Mouse (Mus musculus) intestine, embryonic 14.5 days (tissue): ENCODE results near the gene Phtf2. TPM values are rescaled to one million over a fixed set of nuclear protein-coding genes. Genes with fewer than 3 reads are reported as not detected.

Experiments used
- ATAC-seq: fragments of 200-750 bp; cut with Nextera tagmentation; replicated peaks from 2 replicates; pipeline ENCODE4 v1.8.0; 2017; ENCODE audit warnings: low read depth, moderate number of reproducible peaks, moderate TSS enrichment, moderate library complexity; ENCODE audit not compliant: low FRiP score, low TSS enrichment
- DNase-seq: peaks from one replicate; pipeline ENCODE4 v3.0.0-alpha.2; 2018; ENCODE audit warnings: low spot score
- H3K27ac ChIP-seq: fragments of 300-500 bp; sonication (generic); 2 replicates; pipeline ENCODE4 v1.5.1; 2014; ENCODE audit warnings: low read depth, mild to moderate bottlenecking, control low read depth
- H3K27me3 ChIP-seq: fragments of 300-500 bp; sonication (generic); replicated peaks from 2 replicates; pipeline ENCODE4 v1.6.1; 2014; ENCODE audit warnings: low read length, control low read depth; ENCODE audit not compliant: control insufficient read depth, insufficient read depth
- H3K36me3 ChIP-seq: fragments of 300-500 bp; sonication (generic); 2 replicates; pipeline ENCODE4 v1.6.1; 2014; ENCODE audit warnings: low read length, control low read depth; ENCODE audit not compliant: control insufficient read depth, insufficient read depth
- H3K4me1 ChIP-seq: fragments of 300-500 bp; sonication (generic); replicated peaks from 2 replicates; pipeline ENCODE4 v1.6.1; 2014; ENCODE audit warnings: low read length, control low read depth, mixed read lengths; ENCODE audit not compliant: control insufficient read depth, insufficient read depth
- H3K4me2 ChIP-seq: fragments of 300-500 bp; sonication (generic); 2 replicates; pipeline ENCODE4 v1.6.1; 2014; ENCODE audit warnings: low read length
- H3K4me3 ChIP-seq: fragments of 300-500 bp; sonication (generic); 2 replicates; pipeline ENCODE4 v1.5.1; 2014; ENCODE audit warnings: low read depth, low read length, control low read depth, mixed read lengths
- H3K9ac ChIP-seq: fragments of 300-500 bp; sonication (generic); 2 replicates; pipeline ENCODE4 v1.6.1; 2014; ENCODE audit warnings: mild to moderate bottlenecking, low read length
- H3K9me3 ChIP-seq: fragments of 300-500 bp; sonication (generic); 2 replicates; pipeline ENCODE4 v1.6.1; 2016; ENCODE audit warnings: low read length, control low read depth; ENCODE audit not compliant: control insufficient read depth
- WGBS: fragments of 180-500 bp; shearing (Covaris S2); extraction: QIAGEN DNeasy Blood & Tissue Kit; methylation state at CpG from one replicate; pipeline ENCODE4 v1.1.7; 2014; 5-methylcytosine and 5-hydroxymethylcytosine counted together
- polyA plus RNA-seq: library from polyadenylated mRNA; unstranded; fragments of >200 nt; fragmentation: Nextera tagmentation; extraction: Ambion mirVana; gene quantifications from 2 replicates; pipeline ENCODE4 v1.2.1, GENCODE M21; 2014

Gene Phtf2
- polyA plus RNA-seq: 11.4 and 14.5 TPM in 2 replicates

GRCm38 (mm10) chr5:20881915-20882800, at the start of gene Phtf2, which contains the start of gene Tmem60:
Phtf2 (minus strand) TSS chr5:20882124.
Tmem60 (plus strand) TSS chr5:20882191.
- peak; percentile 97 for DNase-seq
- Histone ChIP-seq H3K9me3 (no peaks in the 10 kb centered on the region), H3K4me3 (peak within 1 kb of the TSS; percentile 57), H3K27me3 (no peaks in the 10 kb centered on the region), H3K4me1 (peaks cover 14% of the 10 kb centered on the region; the same call in 1 of the 2 replicates), H3K9ac (peak within 1 kb of the TSS; percentile 72), H3K36me3 (peaks cover 7% of the 10 kb centered on the region; the same call in 1 of the 2 replicates), H3K27ac (peak within 1 kb of the TSS; percentile 91), H3K4me2 (peak within 1 kb of the TSS; percentile 82)
- peak; percentile 99 for ATAC-seq
- WGBS: under 1% methylated on average over 78 of the region's 94 CpGs

GRCm38 (mm10) chr5:20931300-20931699, 49.4 kb upstream of the Phtf2 start:
- Histone ChIP-seq H3K9ac (no peak overlapping the region), H3K9me3 (no peaks in the 10 kb centered on the region), H3K4me1 (peaks cover 7% of the 10 kb centered on the region; the same call in 1 of the 2 replicates), H3K4me2 (no peak overlapping the region), H3K4me3 (no peak overlapping the region), H3K36me3 (no peaks in the 10 kb centered on the region), H3K27me3 (no peaks in the 10 kb centered on the region), H3K27ac (no peak overlapping the region)
- ATAC-seq (no peak), DNase-seq (no peak)
- 76% methylated on average over 3 of the region's 3 CpGs for WGBS

- Histone ChIP-seq H3K27me3 (no peaks in the 10 kb centered on the region), H3K4me3 (no peak overlapping the region), H3K27ac (no peak overlapping the region), H3K36me3 (no peaks in the 10 kb centered on the region), H3K4me2 (no peak overlapping the region), H3K4me1 (peaks cover 7% of the 10 kb centered on the region; the same call in 1 of the 2 replicates), H3K9ac (no peak overlapping the region), H3K9me3 (no peaks in the 10 kb centered on the region)
- DNase-seq (no peak), ATAC-seq (no peak)
These were observed 48.5 kb upstream of the Phtf2 start for GRCm38 (mm10) chr5:20930430-20930829.

- WGBS: 66% methylated on average over 6 of the region's 6 CpGs
- Histone ChIP-seq H3K9me3 (no peaks in the 10 kb centered on the region), H3K9ac (no peak overlapping the region), H3K27ac (no peak overlapping the region), H3K27me3 (no peaks in the 10 kb centered on the region), H3K4me2 (no peak overlapping the region), H3K4me1 (peaks cover 7% of the 10 kb centered on the region; the same call in 1 of the 2 replicates), H3K4me3 (no peak overlapping the region), H3K36me3 (no peaks in the 10 kb centered on the region)
- DNase-seq (no peak), ATAC-seq (no peak)
These were observed 47.8 kb upstream of the Phtf2 start for GRCm38 (mm10) chr5:20929669-20930151.

GRCm38 (mm10) chr5:20925451-20925850, 43.5 kb upstream of the Phtf2 start:
- WGBS: 68% methylated on average over 3 of the region's 3 CpGs
- ATAC-seq (no peak), DNase-seq (no peak)
- Histone ChIP-seq H3K4me2 (no peak overlapping the region), H3K9me3 (no peaks in the 10 kb centered on the region), H3K36me3 (no peaks in the 10 kb centered on the region), H3K27me3 (no peaks in the 10 kb centered on the region), H3K9ac (no peak overlapping the region), H3K4me1 (peaks cover 7% of the 10 kb centered on the region; the same call in 1 of the 2 replicates), H3K27ac (no peak overlapping the region), H3K4me3 (no peak overlapping the region)

GRCm38 (mm10) chr5:20924608-20925007, 42.7 kb upstream of the Phtf2 start:
- Histone ChIP-seq H3K4me2 (no peak overlapping the region), H3K9ac (no peak overlapping the region), H3K27me3 (no peaks in the 10 kb centered on the region), H3K4me1 (no peaks in the 10 kb centered on the region), H3K4me3 (no peak overlapping the region), H3K27ac (no peak overlapping the region), H3K36me3 (peaks cover 3% of the 10 kb centered on the region; the same call in 1 of the 2 replicates), H3K9me3 (no peaks in the 10 kb centered on the region)
- DNase-seq (no peak), ATAC-seq (no peak)
- 78% methylated on average over 3 of the region's 3 CpGs for WGBS

GRCm38 (mm10) chr5:20919566-20919965, 37.6 kb upstream of the Phtf2 start:
- H3K9ac ChIP-seq: no peak overlapping the region
- 97% methylated on average over 9 of the region's 9 CpGs for WGBS
- H3K4me2 ChIP-seq: no peak overlapping the region
- no peaks in the 10 kb centered on the region for H3K4me1 ChIP-seq
- DNase-seq (no peak), ATAC-seq (no peak)
- no peaks in the 10 kb centered on the region for H3K9me3 ChIP-seq
- H3K27me3 ChIP-seq: no peaks in the 10 kb centered on the region
- peaks cover 5% of the 10 kb centered on the region; the same call in 1 of the 2 replicates for H3K36me3 ChIP-seq
- H3K4me3 ChIP-seq: no peak overlapping the region
- H3K27ac ChIP-seq: no peak overlapping the region

- H3K36me3 ChIP-seq: peaks cover 5% of the 10 kb centered on the region; the same call in 1 of the 2 replicates
- H3K4me3 ChIP-seq: no peak overlapping the region
- H3K9me3 ChIP-seq: no peaks in the 10 kb centered on the region
- no peaks in the 10 kb centered on the region for H3K4me1 ChIP-seq
- no peaks in the 10 kb centered on the region for H3K27me3 ChIP-seq
- ATAC-seq (no peak), DNase-seq (no peak)
- H3K9ac ChIP-seq: no peak overlapping the region
- no peak overlapping the region for H3K27ac ChIP-seq
- WGBS: 98% methylated on average over 4 of the region's 4 CpGs
- no peak overlapping the region for H3K4me2 ChIP-seq
These were observed 37.0 kb upstream of the Phtf2 start for GRCm38 (mm10) chr5:20918967-20919366.
